Mouse (Mus musculus): ENCODE data around the gene Me1. TPM values are rescaled to one million over a fixed set of nuclear protein-coding genes. Genes with fewer than 3 reads are reported as not detected.

The Me1 gene
- total RNA-seq, 1 experiment from 2014 or later: not detected

DNA sequence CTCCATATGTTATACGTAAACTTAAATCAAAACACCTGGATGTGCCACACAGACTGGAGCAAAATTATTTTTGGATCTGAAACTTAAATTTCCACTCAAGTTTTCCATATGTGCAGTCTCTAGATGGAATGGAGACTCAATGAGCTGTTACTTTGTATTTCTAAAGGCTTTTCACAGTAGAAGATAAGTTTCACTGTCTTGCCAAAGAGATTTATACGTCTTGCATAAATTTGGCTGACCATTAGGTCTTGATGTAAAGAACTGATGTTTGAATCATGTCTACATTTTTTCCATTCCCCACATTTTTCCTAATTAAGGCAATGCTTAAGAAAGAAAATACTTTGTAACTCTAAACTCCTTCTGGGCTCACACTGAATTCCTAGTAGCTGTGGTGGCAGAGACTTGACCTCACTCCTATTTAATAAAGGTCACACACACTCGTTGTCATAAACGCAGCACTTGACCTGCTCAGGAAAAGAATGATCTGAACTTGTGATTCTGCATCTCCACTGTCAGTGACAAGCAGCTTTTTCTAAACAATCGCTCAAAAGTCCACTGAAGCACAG, 22.8 kb downstream of the Me1 start:
- no peak for ATAC-seq (ENCODE audit: extremely low read depth, insufficient number of reproducible peaks, low FRiP score, poor library complexity, severe bottlenecking)

DNA sequence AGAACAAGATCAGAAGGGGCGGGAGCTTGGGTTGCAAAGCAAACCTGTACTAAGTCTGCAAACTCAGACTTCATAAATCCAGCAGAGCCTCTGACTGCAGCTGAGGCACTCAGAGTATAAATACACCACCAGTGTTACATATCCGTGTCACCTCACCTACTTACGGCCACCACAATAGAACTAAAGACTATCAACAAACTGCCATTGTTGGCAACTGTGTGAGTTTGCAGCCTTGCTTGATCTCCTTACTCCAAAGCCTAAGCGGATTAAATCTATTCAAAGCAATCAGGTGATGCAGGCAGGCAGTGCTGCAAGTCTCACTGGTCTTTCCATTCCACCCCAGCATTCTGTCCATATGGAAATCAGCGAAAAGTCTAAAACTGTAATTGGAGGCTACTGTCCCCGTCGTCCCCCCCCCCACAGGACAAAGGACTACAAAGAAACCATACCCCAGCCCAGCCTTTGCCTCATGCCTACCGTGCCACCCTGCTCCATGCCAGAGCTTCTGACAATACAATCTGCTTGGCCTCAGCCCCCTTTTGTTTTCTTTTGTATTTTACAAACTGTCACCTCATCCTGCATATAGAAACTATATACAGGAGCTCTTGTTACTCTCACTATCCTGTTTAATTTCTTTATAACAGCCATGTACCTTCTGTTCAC, 27.0 kb downstream of the Me1 start:
- ATAC-seq (ENCODE audit: extremely low read depth, insufficient number of reproducible peaks, low FRiP score, poor library complexity, severe bottlenecking): no peak

DNA sequence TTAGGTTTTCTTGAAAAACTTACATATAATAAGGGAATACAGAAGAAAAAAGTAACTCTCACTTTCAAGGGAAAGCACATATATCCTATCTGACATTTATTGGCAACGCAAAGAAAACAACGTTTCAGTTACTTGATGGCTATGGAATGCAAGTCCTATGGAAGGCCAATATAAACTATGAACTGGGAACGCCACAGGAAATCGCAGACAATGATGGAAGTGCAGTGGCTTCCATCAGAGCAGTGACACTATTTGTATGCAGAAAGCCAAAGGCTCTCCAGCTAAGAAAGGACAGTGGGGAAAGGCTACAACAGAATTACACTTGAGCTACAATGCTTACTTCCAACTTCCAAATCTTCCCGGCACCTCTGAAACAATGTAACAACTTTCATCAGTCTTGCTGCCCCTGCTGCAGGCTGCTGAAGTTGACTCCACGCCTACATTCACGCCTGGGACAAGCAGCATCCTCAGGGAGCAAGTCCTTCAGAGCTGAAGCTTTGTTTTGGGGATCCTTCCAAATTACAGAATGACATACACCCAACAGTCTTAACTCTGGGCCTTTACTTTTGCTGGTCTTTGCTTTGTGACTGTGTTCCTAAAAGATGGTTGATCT, 28.5 kb downstream of the Me1 start:
- no peak for ATAC-seq (ENCODE audit: extremely low read depth, insufficient number of reproducible peaks, low FRiP score, poor library complexity, severe bottlenecking)

- ATAC-seq (ENCODE audit: extremely low read depth, insufficient number of reproducible peaks, low FRiP score, poor library complexity, severe bottlenecking): no peak
These were observed 34.1 kb downstream of the Me1 start for GRCm38 (mm10) chr9:86661679-86662078.

GRCm38 (mm10) chr9:86661266-86661665, 34.5 kb downstream of the Me1 start:
- no peak for ATAC-seq (ENCODE audit: extremely low read depth, insufficient number of reproducible peaks, low FRiP score, poor library complexity, severe bottlenecking)

- no peak for ATAC-seq (ENCODE audit: extremely low read depth, insufficient number of reproducible peaks, low FRiP score, poor library complexity, severe bottlenecking)
These were observed 35.4 kb downstream of the Me1 start for GRCm38 (mm10) chr9:86660327-86660726.

- no peak for ATAC-seq (ENCODE audit: extremely low read depth, insufficient number of reproducible peaks, low FRiP score, poor library complexity, severe bottlenecking)
These were observed 37.4 kb downstream of the Me1 start for GRCm38 (mm10) chr9:86658347-86658746.

DNA sequence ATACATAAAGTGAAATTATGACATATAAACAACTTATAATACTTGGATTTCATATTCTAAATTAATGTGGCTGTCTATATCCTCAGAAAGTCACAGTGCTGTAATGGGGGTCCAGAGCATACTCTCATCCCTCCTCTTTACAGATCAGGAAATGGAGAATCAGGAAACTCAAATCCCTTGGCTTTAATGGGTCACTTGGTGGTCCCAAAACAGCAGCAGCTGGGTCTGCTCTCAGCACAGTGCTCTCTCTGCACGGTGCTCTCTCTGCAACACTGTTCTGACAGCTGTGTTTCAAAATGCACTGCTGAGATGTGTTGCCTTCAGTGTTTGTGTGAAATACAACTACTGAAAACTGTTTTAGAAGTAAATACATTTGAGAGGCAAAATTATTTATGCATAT, 43.6 kb downstream of the Me1 start:
- ATAC-seq (ENCODE audit: extremely low read depth, insufficient number of reproducible peaks, low FRiP score, poor library complexity, severe bottlenecking): no peak

- no peak for ATAC-seq (ENCODE audit: extremely low read depth, insufficient number of reproducible peaks, low FRiP score, poor library complexity, severe bottlenecking)
These were observed 44.5 kb downstream of the Me1 start for GRCm38 (mm10) chr9:86651254-86651653.

GRCm38 (mm10) chr9:86650822-86651221, 44.9 kb downstream of the Me1 start:
- ATAC-seq (ENCODE audit: extremely low read depth, insufficient number of reproducible peaks, low FRiP score, poor library complexity, severe bottlenecking): no peak

DNA sequence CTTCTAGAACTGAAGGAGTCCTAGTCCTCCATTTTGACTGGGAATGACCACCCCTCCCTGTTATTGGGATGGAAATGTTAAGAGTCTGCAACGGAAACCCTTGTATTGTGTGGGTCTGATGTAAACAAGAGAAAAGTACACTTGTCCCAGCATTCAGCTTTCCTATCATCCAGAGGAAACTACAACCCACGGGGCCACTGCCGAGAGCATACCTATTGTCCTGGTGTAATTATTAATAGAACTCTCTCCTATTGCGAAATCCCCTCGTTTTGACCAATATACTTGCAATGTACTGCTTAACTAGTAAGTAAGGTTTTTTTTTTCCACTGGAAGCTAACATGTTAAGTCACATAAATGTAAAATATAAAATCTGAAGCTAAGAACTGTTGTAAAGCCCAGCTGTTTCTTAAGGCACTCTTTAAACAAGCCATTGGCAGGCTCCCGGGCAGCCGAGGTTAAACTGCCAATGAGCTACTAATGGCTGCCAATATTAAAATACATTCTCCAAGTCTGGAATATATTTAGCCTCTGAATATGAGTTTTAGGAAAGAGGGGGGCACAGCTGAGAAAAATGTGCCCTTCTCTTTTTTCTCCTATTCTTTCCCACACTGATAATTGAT, 47.7 kb downstream of the Me1 start:
- ATAC-seq (ENCODE audit: extremely low read depth, insufficient number of reproducible peaks, low FRiP score, poor library complexity, severe bottlenecking): no peak

GRCm38 (mm10) chr9:86646807-86647206, 48.9 kb downstream of the Me1 start:
- no peak for ATAC-seq (ENCODE audit: extremely low read depth, insufficient number of reproducible peaks, low FRiP score, poor library complexity, severe bottlenecking)

DNA sequence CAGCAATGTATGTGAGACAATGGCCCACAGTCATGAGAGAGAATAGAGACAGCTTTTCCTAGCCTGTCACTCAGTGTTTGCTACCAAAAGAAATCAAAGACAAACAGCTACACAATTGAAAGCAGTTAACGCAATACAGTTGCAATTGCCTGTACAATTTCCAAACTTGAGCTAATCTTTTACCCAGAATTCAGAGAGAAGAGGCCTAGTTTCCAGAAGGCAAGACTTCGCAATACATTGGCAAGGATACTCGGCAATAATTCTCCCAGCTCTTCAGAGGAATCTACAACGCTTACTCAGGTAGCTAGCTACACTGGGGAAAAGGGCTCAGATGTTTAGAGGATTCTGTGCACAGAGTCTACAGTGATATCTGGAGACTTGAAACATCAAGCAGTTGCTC, 52.3 kb downstream of the Me1 start:
- ATAC-seq (ENCODE audit: extremely low read depth, insufficient number of reproducible peaks, low FRiP score, poor library complexity, severe bottlenecking): no peak

GRCm38 (mm10) chr9:86638771-86639170, 57.0 kb downstream of the Me1 start:
- no peak for ATAC-seq (ENCODE audit: extremely low read depth, insufficient number of reproducible peaks, low FRiP score, poor library complexity, severe bottlenecking)

DNA sequence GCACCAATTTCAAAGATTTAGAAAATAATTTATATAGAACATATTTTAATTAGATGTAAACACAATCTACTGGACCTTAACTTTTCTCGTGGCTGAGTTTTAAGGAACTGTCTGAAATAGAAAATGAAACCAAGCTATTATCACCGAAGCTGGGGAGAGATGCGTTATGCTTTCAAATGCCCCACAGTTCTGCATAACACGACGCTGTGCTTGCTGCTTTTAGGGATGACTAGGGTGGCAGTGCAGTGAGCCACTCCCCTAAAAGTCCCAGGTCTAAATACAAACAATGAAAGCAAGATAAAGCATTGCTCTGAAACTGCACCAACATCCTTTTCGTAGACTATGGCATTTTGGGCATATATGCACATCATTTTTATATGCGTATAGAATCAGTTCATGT, 64.6 kb downstream of the Me1 start:
- peak; percentile 36; the same call in 1 of the 2 replicates for ATAC-seq (ENCODE audit: extremely low read depth, insufficient number of reproducible peaks, low FRiP score, poor library complexity, severe bottlenecking)

GRCm38 (mm10) chr9:86630352-86630931, 65.3 kb downstream of the Me1 start:
- no peak for ATAC-seq (ENCODE audit: extremely low read depth, insufficient number of reproducible peaks, low FRiP score, poor library complexity, severe bottlenecking)

DNA sequence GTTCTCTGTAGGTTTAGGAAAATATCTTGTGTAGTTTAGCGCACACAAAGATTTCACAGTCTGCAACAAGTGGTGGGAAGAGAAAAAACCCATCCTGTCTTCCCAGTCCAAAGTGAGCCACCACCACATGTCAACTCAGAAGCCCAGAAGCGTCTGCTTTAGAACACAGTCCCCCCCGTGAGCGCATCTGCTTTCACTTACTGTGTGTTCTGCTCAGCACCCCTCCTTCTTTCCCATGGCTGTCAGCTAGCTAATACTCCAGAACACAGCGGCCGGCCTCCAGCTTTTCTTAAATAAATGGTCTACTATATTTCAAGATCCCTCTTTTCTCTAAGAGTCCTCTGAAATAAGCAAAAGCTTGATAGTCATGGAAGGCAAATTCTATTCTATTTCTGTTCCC, 66.4 kb downstream of the Me1 start:
- ATAC-seq (ENCODE audit: extremely low read depth, insufficient number of reproducible peaks, low FRiP score, poor library complexity, severe bottlenecking): no peak

DNA sequence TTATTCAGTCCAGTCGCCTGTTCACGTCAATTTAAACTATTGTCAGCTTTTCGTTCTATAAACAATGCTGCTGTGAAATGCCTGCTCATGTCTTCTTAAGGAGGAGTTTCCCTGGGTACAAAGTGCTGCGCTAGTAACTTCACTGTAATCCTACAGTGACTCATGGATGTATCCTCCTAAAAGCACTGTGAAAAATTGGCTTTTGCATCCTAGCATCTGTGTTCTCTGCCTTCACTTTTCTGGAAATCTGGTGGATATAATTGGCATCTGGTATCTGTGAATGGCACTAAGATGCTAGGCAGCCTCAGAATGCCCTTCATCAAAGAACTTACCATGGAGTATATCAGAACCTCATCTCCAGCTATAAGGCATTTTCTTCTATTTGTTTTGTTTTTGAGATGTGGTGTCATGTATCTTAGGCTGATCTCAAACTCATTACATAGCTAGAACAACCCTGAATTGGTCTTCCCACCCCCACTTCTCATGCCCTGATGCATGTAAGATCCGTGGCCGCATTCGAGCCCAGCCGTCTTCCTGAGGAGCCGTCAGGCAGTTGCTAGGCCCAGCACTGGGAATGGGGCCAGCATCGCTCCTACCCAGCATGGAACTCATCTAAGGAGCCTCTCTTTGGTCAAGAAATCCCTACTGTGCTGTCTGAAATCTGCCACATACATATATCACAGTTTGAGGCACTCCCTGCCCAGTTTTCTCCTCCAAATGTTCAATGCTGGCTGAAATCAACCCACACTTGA, 67.8 kb downstream of the Me1 start:
- no peak for ATAC-seq (ENCODE audit: extremely low read depth, insufficient number of reproducible peaks, low FRiP score, poor library complexity, severe bottlenecking)

GRCm38 (mm10) chr9:86626906-86627305, 68.8 kb downstream of the Me1 start:
- ATAC-seq (ENCODE audit: extremely low read depth, insufficient number of reproducible peaks, low FRiP score, poor library complexity, severe bottlenecking): no peak
